Mouse (Mus musculus): ENCODE measurements at regions not wholly inside any gene's neighbourhood (a gene's known extent, or its start where the extent isn't known, plus 50 kb on each side); places are given as distances from the start of the nearest gene placed in this dataset.

GRCm38 (mm10) chr1:152313480-152313879 is 73.0 kb downstream of the Tsen15 start:
- no peak for DNase-seq (ENCODE audit: low spot score)
- WGBS = 56% methylated on average over 2 of the region's 2 CpGs
- H3K36me3 ChIP-seq = no peaks in the 10 kb centered on the region

GRCm38 (mm10) chr1:152305461-152305860 is 81.0 kb downstream of the Tsen15 start:
- Histone ChIP-seq H3K27ac (peak overlapping the region; percentile 86; the same call in 1 of the 2 replicates), H3K36me3 (no peaks in the 10 kb centered on the region), H3K4me1 (peaks cover 11% of the 10 kb centered on the region), H3K4me3 (no peak overlapping the region), H3K9me3 (no peaks in the 10 kb centered on the region), H3K27me3 (ENCODE audit: insufficient read depth, poor library complexity, severe bottlenecking) (no peaks in the 10 kb centered on the region)
- WGBS = 79% methylated on average over 3 of the region's 3 CpGs
- DNase-seq (ENCODE audit: low spot score) = no peak

More at GRCm38 (mm10) chr1:152313480-152313879, 73.0 kb downstream of the Tsen15 start:
- H3K27ac ChIP-seq = no peak overlapping the region
- no peaks in the 10 kb centered on the region for H3K4me1 ChIP-seq
- H3K4me3 ChIP-seq = no peak overlapping the region
- no peaks in the 10 kb centered on the region for H3K27me3 ChIP-seq (ENCODE audit: insufficient read depth, poor library complexity, severe bottlenecking)
- H3K9me3 ChIP-seq = no peaks in the 10 kb centered on the region; the same call in 1 of the 2 replicates

GRCm38 (mm10) chr1:152304487-152305130 is 81.9 kb downstream of the Tsen15 start:
- no peak for DNase-seq (ENCODE audit: low spot score)
- H3K27ac ChIP-seq = peak overlapping the region; percentile 86
- H3K4me1 ChIP-seq = peaks cover 11% of the 10 kb centered on the region
- no peaks in the 10 kb centered on the region for H3K36me3 ChIP-seq
- no peaks in the 10 kb centered on the region for H3K9me3 ChIP-seq
- WGBS = 40% methylated on average over 14 of the region's 14 CpGs
- peak overlapping the region; percentile 15; the same call in 1 of the 2 replicates for H3K4me3 ChIP-seq
- H3K27me3 ChIP-seq (ENCODE audit: insufficient read depth, poor library complexity, severe bottlenecking) = no peaks in the 10 kb centered on the region

- Histone ChIP-seq H3K9me3 (no peaks in the 10 kb centered on the region), H3K4me3 (no peak overlapping the region), H3K36me3 (no peaks in the 10 kb centered on the region), H3K27ac (no peak overlapping the region), H3K4me1 (peaks cover 13% of the 10 kb centered on the region), H3K27me3 (ENCODE audit: insufficient read depth, poor library complexity, severe bottlenecking) (no peaks in the 10 kb centered on the region)
- WGBS = 84% methylated on average over 8 of the region's 8 CpGs
- DNase-seq (ENCODE audit: low spot score) = no peak
Measured at GRCm38 (mm10) chr1:152301355-152301754, 85.1 kb downstream of the Tsen15 start.

GRCm38 (mm10) chr1:152292196-152292736 is 94.2 kb downstream of the Tsen15 start:
- Histone ChIP-seq H3K9me3 (no peaks in the 10 kb centered on the region), H3K27me3 (ENCODE audit: insufficient read depth, poor library complexity, severe bottlenecking) (no peaks in the 10 kb centered on the region), H3K36me3 (no peaks in the 10 kb centered on the region), H3K4me1 (peaks cover 33% of the 10 kb centered on the region), H3K4me3 (no peak overlapping the region), H3K27ac (no peak overlapping the region)
- WGBS = 78% methylated on average over 9 of the region's 9 CpGs
- no peak for DNase-seq (ENCODE audit: low spot score)

GRCm38 (mm10) chr1:152290768-152291167 is 95.7 kb downstream of the Tsen15 start:
- Histone ChIP-seq H3K27ac (no peak overlapping the region), H3K36me3 (no peaks in the 10 kb centered on the region), H3K9me3 (no peaks in the 10 kb centered on the region), H3K4me1 (peaks cover 33% of the 10 kb centered on the region), H3K27me3 (ENCODE audit: insufficient read depth, poor library complexity, severe bottlenecking) (no peaks in the 10 kb centered on the region; the same call in 1 of the 2 replicates), H3K4me3 (no peak overlapping the region)
- WGBS = 37% methylated on average over 7 of the region's 7 CpGs
- peak; percentile 80 for DNase-seq (ENCODE audit: low spot score)

- no peak overlapping the region for H3K4me3 ChIP-seq
- no peaks in the 10 kb centered on the region; the same call in 1 of the 2 replicates for H3K27me3 ChIP-seq (ENCODE audit: insufficient read depth, poor library complexity, severe bottlenecking)
- DNase-seq (ENCODE audit: low spot score) = no peak
- no peaks in the 10 kb centered on the region for H3K36me3 ChIP-seq
- 70% methylated on average over 15 of the region's 15 CpGs for WGBS
- no peaks in the 10 kb centered on the region for H3K9me3 ChIP-seq
- H3K4me1 ChIP-seq = peaks cover 38% of the 10 kb centered on the region
- H3K27ac ChIP-seq = peak overlapping the region; percentile 31; the same call in 1 of the 2 replicates
Measured at GRCm38 (mm10) chr1:152287566-152288490, 98.7 kb downstream of the Tsen15 start.

- Histone ChIP-seq H3K4me1 (peaks cover 38% of the 10 kb centered on the region), H3K36me3 (no peaks in the 10 kb centered on the region), H3K9me3 (no peaks in the 10 kb centered on the region), H3K4me3 (no peak overlapping the region), H3K27ac (no peak overlapping the region), H3K27me3 (ENCODE audit: insufficient read depth, poor library complexity, severe bottlenecking) (no peaks in the 10 kb centered on the region; the same call in 1 of the 2 replicates)
- DNase-seq (ENCODE audit: low spot score) = no peak
- WGBS = 79% methylated on average over 8 of the region's 8 CpGs
Measured at GRCm38 (mm10) chr1:152286677-152287076, 99.8 kb downstream of the Tsen15 start.

- H3K36me3 ChIP-seq = no peaks in the 10 kb centered on the region
- no peak overlapping the region for H3K4me3 ChIP-seq
- 92% methylated on average over 11 of the region's 11 CpGs for WGBS
- H3K27me3 ChIP-seq (ENCODE audit: insufficient read depth, poor library complexity, severe bottlenecking) = no peaks in the 10 kb centered on the region; the same call in 1 of the 2 replicates
- DNase-seq (ENCODE audit: low spot score) = no peak
- H3K9me3 ChIP-seq = no peaks in the 10 kb centered on the region
- peaks cover 7% of the 10 kb centered on the region; the same call in 1 of the 2 replicates for H3K4me1 ChIP-seq
- no peak overlapping the region for H3K27ac ChIP-seq
Measured at GRCm38 (mm10) chr1:152282106-152282505, 104.4 kb downstream of the Tsen15 start.

GRCm38 (mm10) chr1:152281201-152281600 is 105.3 kb downstream of the Tsen15 start:
- no peak overlapping the region for H3K4me3 ChIP-seq
- WGBS = 74% methylated on average over 8 of the region's 8 CpGs
- DNase-seq (ENCODE audit: low spot score) = no peak
- H3K36me3 ChIP-seq = no peaks in the 10 kb centered on the region
- no peak overlapping the region for H3K27ac ChIP-seq
- no peaks in the 10 kb centered on the region for H3K27me3 ChIP-seq (ENCODE audit: insufficient read depth, poor library complexity, severe bottlenecking)
- no peaks in the 10 kb centered on the region for H3K9me3 ChIP-seq
- peaks cover 7% of the 10 kb centered on the region; the same call in 1 of the 2 replicates for H3K4me1 ChIP-seq

- 32% methylated on average over 1 of the region's 1 CpGs for WGBS
- Histone ChIP-seq H3K9me3 (no peaks in the 10 kb centered on the region), H3K27ac (no peak overlapping the region), H3K36me3 (no peaks in the 10 kb centered on the region), H3K4me3 (no peak overlapping the region), H3K4me1 (peaks cover 3% of the 10 kb centered on the region; the same call in 1 of the 2 replicates), H3K27me3 (ENCODE audit: insufficient read depth, poor library complexity, severe bottlenecking) (no peaks in the 10 kb centered on the region)
- DNase-seq (ENCODE audit: low spot score) = no peak
Measured at GRCm38 (mm10) chr1:152280014-152280413, 106.5 kb downstream of the Tsen15 start.

- no peaks in the 10 kb centered on the region for H3K36me3 ChIP-seq
- H3K4me3 ChIP-seq = no peak overlapping the region
- 92% methylated on average over 24 of the region's 24 CpGs for WGBS
- H3K27ac ChIP-seq = no peak overlapping the region
- no peaks in the 10 kb centered on the region for H3K9me3 ChIP-seq
- DNase-seq (ENCODE audit: low spot score) = no peak
- no peaks in the 10 kb centered on the region for H3K27me3 ChIP-seq (ENCODE audit: insufficient read depth, poor library complexity, severe bottlenecking)
- no peaks in the 10 kb centered on the region for H3K4me1 ChIP-seq
Measured at GRCm38 (mm10) chr1:152275011-152275410, 111.5 kb downstream of the Tsen15 start.

GRCm38 (mm10) chr1:152273430-152273829 is 113.1 kb downstream of the Tsen15 start:
- H3K27ac ChIP-seq = no peak overlapping the region
- WGBS = 93% methylated on average over 1 of the region's 1 CpGs
- no peak for DNase-seq (ENCODE audit: low spot score)

More at GRCm38 (mm10) chr1:152273430-152273829, 113.1 kb downstream of the Tsen15 start:
- H3K36me3 ChIP-seq = no peaks in the 10 kb centered on the region
- no peaks in the 10 kb centered on the region for H3K9me3 ChIP-seq
- no peaks in the 10 kb centered on the region for H3K27me3 ChIP-seq (ENCODE audit: insufficient read depth, poor library complexity, severe bottlenecking)
- no peak overlapping the region for H3K4me3 ChIP-seq
- H3K4me1 ChIP-seq = no peaks in the 10 kb centered on the region

All from heart, embryonic 10.5 days (tissue).